Mouse (Mus musculus) heart, adult 11 months (tissue): ENCODE measurements around the gene Adam11.
"Not testable (repeated sequence)": the region's sequence is repeated elsewhere in the genome, so short reads cannot be mapped to it uniquely, and the experiment has no call there.

Source experiments
- DNase-seq: peaks from one replicate; pipeline ENCODE4 v3.0.0; 2022

The Adam11 gene

GRCm38 (mm10) chr11:102761309-102762210 is at the start of gene Adam11:
Gene Adam11 (plus strand): TSS chr11:102761439.
- no peak for DNase-seq

- no peak for DNase-seq
These were observed 48.8 kb upstream of the Adam11 start for GRCm38 (mm10) chr11:102712411-102712810.

GRCm38 (mm10) chr11:102714578-102714977 is 46.7 kb upstream of the Adam11 start:
- not testable (repeated sequence) for DNase-seq

GRCm38 (mm10) chr11:102716135-102716534 is 45.1 kb upstream of the Adam11 start:
- no peak for DNase-seq

GRCm38 (mm10) chr11:102725574-102725973 is 35.7 kb upstream of the Adam11 start:
- no peak for DNase-seq

- peak; percentile 97 for DNase-seq
These were observed 32.6 kb upstream of the Adam11 start for GRCm38 (mm10) chr11:102728614-102729013.

GRCm38 (mm10) chr11:102729835-102730234 is 31.4 kb upstream of the Adam11 start:
- DNase-seq, result no peak

GRCm38 (mm10) chr11:102731366-102731765 is 29.9 kb upstream of the Adam11 start:
- no peak for DNase-seq

GRCm38 (mm10) chr11:102733146-102733545 is 28.1 kb upstream of the Adam11 start:
- DNase-seq, result no peak

- DNase-seq, result no peak
These were observed 26.3 kb upstream of the Adam11 start for GRCm38 (mm10) chr11:102734961-102735360.

- DNase-seq, result no peak
These were observed 23.2 kb upstream of the Adam11 start for GRCm38 (mm10) chr11:102738046-102738445.

- DNase-seq, result no peak
These were observed 21.8 kb upstream of the Adam11 start for GRCm38 (mm10) chr11:102739278-102739966.

GRCm38 (mm10) chr11:102740634-102741033 is 20.6 kb upstream of the Adam11 start:
- no peak for DNase-seq

GRCm38 (mm10) chr11:102741129-102741950 is 19.9 kb upstream of the Adam11 start:
- peak; percentile 94 for DNase-seq

GRCm38 (mm10) chr11:102742066-102742465 is 19.2 kb upstream of the Adam11 start:
- no peak for DNase-seq

- no peak for DNase-seq
These were observed 18.4 kb upstream of the Adam11 start for GRCm38 (mm10) chr11:102742843-102743242.

GRCm38 (mm10) chr11:102744746-102745145 is 16.5 kb upstream of the Adam11 start:
- DNase-seq, result no peak

GRCm38 (mm10) chr11:102747866-102748265 is 13.4 kb upstream of the Adam11 start:
- no peak for DNase-seq

GRCm38 (mm10) chr11:102748381-102748780 is 12.9 kb upstream of the Adam11 start:
- DNase-seq, result no peak

- no peak for DNase-seq
These were observed 11.5 kb upstream of the Adam11 start for GRCm38 (mm10) chr11:102749712-102750111.

- DNase-seq, result no peak
These were observed 8.2 kb upstream of the Adam11 start for GRCm38 (mm10) chr11:102752896-102753590.

- DNase-seq, result no peak
These were observed 7.5 kb upstream of the Adam11 start for GRCm38 (mm10) chr11:102753591-102754324.
